Mouse (Mus musculus) kidney, postnatal 4 days (tissue): Measurements from ENCODE around the gene Dnpep.
A peak's percentile ranks its signal among the peaks of the same experiment; 100 is the strongest.

ENCODE experiments used
- DNase-seq, 2 experiments: peaks; one replicate each; pipeline ENCODE4 v3.0.0; 2021; ENCODE audit warnings: mixed read lengths in 2 of 2

The Dnpep gene

DNA sequence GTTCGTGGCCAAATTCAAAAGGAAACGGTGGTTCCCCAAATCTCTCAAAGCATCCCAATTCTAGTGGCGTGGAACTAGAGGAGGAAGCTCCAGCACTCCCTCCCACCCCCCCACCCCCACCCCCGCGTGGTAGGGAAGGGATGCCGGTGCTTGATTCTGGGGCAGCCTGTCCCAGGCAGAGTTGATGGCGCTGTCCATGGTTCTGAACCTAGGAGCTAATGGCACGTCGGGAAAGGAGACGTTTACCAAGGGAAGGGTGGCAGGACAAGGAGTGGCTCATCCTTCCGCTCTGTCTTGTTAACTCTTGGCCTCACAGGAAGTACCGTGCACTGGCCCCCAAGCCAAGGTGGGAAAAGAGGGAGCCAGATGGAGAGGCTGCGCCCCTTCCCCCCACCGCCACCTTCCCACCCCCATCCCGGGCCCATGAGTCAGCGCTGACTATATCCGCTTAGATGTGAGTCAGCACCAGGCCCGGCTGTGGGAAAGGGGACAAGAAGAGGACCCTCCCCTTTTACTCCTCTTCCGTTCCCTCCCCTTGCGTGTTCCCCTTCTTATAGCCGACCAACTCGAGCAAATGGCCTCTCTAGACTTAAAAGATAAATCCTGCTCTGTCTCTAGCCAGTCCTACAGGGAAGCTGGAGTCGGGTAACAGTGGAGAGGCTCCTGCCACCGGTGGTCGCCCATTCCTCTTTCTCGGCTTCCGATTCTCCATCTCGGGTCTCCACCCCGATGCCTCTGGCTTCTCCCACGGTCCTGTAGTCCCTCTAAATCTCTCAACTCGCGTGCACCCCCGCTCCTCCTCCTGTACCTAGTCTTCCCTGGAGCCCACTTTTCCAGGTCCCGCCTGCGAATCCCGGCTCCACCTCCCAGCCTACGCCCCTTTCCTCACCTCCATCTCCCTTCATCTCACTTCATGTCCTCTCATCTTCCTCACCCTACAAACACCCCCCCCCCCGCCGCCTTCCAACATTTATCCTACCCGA lies 54.5 kb downstream of the Dnpep start:
- peak; percentile 89 to 90 for DNase-seq

GRCm38 (mm10) chr1:75261278-75261677 lies 56.5 kb downstream of the Dnpep start:
- DNase-seq = no peak
